Mouse (Mus musculus): Measurements from ENCODE around the gene Vps13a.

Gene Vps13a

GRCm38 (mm10) chr19:16593256-16593974 is 187.3 kb downstream of the Vps13a start:
- in situ Hi-C loops (cut with MboI, MseI) = loop anchor here (10.0 kb wide), 1 partner anchor 529 kb away; no protein-coding TSS in a partner anchor

DNA sequence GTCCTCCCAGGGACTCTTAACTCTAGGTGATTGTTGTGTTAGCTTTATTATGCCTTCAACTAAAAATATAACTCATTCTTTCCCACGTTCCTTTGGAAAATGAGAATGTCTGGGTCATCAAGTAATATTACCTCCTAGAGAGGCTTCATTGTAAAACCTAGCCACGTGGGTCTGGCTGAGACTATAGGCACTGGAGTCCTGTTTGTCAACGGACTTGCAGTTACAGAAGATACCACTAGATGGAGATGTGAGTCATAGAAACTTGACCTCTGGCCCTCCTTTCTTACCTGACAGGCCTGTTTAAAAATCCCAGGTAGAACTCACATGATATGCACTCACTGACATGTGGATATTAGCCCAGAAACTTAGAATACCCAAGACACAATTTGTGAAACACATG is 195.4 kb downstream of the Vps13a start:
- in situ Hi-C loops (cut with MboI, MseI) = no loop called here

- in situ Hi-C loops (cut with MboI, MseI) = no loop called here
Measured at GRCm38 (mm10) chr19:16584546-16584945, 196.2 kb downstream of the Vps13a start.

- in situ Hi-C loops (cut with MboI, MseI) = no loop called here
Measured at GRCm38 (mm10) chr19:16580501-16580900, 200.2 kb downstream of the Vps13a start.

DNA sequence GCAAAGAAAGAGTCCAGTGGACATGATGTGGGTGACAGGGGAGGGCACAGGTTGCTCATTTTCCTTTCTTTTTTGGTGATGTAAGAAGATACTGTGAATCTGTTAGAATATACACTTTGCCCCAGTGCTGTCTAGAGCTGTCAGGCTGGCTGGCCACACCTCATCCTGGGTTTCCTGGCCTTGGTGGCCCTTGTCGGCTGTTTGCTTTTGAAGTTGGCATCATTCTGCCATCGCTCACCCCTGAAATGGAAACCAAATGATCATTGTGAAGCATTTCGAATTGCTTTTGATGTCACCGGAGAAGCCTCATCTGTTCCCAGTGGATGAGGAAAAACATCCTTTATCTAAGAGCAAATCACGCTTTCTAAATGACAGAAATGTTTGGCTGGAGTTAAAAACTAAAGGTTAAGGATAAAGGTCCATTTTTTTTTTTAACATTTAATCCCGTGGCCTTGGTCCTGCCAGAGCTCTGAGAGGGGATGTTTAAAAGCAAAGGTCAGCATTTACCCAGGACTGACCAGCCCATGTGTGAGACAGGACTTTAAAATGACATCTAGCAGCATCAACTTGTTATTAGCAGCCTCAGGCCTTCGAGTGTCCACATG is 201.0 kb downstream of the Vps13a start:
- in situ Hi-C loops (cut with MboI, MseI) = no loop called here

DNA sequence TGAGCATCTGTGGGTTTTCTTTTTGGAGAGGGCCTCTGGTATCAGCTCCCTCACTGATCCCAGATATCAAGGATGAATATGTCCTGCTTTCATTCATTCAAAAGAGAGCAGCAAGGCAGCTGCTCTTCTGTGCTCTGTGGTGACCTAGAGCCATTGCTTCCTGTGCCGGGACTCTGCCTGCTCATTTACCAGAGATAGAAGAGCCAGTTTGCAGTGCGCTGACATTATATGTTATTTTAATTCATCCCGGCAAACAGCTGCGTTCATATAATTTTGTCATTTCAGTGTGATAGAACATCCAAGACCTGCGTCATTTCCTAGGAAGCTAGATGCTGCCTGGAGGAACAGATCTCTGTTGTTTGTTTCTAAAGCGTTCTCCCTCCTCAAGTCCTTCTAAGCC is 203.9 kb downstream of the Vps13a start:
- in situ Hi-C loops (cut with MboI, MseI) = no loop called here

Measured in regulatory T cell (primary cell).